Mouse (Mus musculus): ENCODE results near the gene Cdc42bpa. TPM values are rescaled to one million over a fixed set of nuclear protein-coding genes. Genes with fewer than 3 reads are reported as not detected.

Cdc42bpa gene
- polyA plus RNA-seq, 1 experiment from 2014 or later, result 20.3 TPM

DNA sequence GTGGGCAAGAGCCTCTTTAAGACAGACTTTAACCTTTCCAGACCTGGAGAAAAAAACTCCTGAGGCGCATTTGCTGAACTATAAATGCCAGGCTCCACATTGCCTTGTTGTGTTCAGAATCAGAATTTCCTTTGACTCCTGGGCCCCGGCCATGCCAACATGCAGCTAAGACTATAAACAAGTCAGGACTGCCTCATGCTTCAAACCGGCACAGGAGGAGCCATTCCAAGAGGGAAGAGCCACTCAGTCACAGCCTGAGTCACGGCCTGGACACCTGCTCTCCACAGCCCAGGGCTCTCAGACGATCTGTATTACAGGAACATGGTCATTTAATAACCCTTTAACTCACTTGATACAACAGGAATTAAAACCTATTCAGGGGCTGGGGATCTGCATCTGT is 240.4 kb downstream of the Cdc42bpa start:
- peaks cover 5% of the 10 kb centered on the region for H3K4me1 ChIP-seq (replicated peaks)
- H3K27me3 ChIP-seq, result 0 out of 2 replicates have a peak, but pooled peaks cover 3% of the 10 kb centered on the region
- no peak overlapping the region for H3K4me2 ChIP-seq
- H3K27ac ChIP-seq (replicated peaks), result no peak overlapping the region
- no peak for ATAC-seq (ENCODE audit: low read depth)
- H3K9ac ChIP-seq, result no peak overlapping the region
- no peaks in the 10 kb centered on the region for H3K36me3 ChIP-seq
- 55% methylated on average over 5 of the region's 5 CpGs for WGBS
- H3K4me3 ChIP-seq, result no peak overlapping the region
- H3K9me3 ChIP-seq, result 0 out of 2 replicates have a peak, but pooled peaks cover 4% of the 10 kb centered on the region

DNA sequence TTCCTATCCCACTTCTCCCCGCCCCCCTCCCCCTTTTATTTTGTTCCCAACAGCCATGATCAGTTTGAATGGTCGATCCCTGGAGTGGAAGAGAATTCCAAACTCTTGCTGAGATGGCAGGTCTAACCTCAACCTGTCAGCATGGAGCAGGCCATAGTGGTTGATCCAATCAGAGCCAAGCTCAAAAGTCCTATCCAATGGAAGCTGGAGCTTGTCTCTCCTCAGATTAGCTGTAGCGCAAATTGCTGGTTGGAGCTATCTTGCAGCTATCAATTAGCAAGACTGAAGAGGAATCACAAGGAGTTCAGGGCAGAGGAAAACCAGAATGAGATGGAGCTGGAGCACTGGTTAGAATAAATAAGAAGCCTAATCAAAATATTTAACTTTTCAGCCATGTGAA is 248.1 kb downstream of the Cdc42bpa start:
- H3K27ac ChIP-seq (replicated peaks), result no peak overlapping the region
- WGBS, result 85% methylated on average over 3 of the region's 3 CpGs
- 0 out of 2 replicates have a peak, but pooled peaks cover 3% of the 10 kb centered on the region for H3K27me3 ChIP-seq
- no peak overlapping the region for H3K4me2 ChIP-seq
- no peak overlapping the region for H3K4me3 ChIP-seq
- H3K9ac ChIP-seq, result no peak overlapping the region
- no peaks in the 10 kb centered on the region for H3K36me3 ChIP-seq
- ATAC-seq (ENCODE audit: low read depth), result no peak
- 0 out of 2 replicates have a peak, but pooled peaks cover 4% of the 10 kb centered on the region for H3K9me3 ChIP-seq
- H3K4me1 ChIP-seq (replicated peaks), result no peaks in the 10 kb centered on the region

DNA sequence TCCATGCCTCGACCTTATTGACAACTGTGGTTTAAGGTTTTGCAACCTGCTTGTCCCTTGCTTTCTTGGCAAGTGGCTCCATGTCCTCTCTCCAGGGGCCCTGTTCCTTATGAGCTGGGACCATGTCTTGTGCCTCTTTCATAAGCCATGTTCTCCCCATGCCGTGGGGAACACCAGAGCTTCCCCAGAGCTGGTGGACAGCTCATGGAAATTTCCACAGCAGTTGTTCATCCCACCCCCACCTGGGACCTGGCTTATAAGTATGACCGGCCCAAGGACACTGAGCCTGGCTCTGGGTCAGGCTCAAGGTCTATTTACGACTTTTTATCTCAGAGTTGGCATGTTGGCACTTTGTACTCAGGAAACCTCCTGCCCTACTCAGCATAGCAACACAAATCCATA is 249.8 kb downstream of the Cdc42bpa start:
- H3K4me1 ChIP-seq (replicated peaks), result no peaks in the 10 kb centered on the region
- H3K4me3 ChIP-seq, result no peak overlapping the region
- no peak overlapping the region for H3K9ac ChIP-seq
- ATAC-seq (ENCODE audit: low read depth), result no peak
- H3K27ac ChIP-seq (replicated peaks), result no peak overlapping the region
- H3K9me3 ChIP-seq, result 0 out of 2 replicates have a peak, but pooled peaks cover 1% of the 10 kb centered on the region
- H3K27me3 ChIP-seq, result 0 out of 2 replicates have a peak, but pooled peaks cover 3% of the 10 kb centered on the region
- H3K4me2 ChIP-seq, result no peak overlapping the region
- WGBS, result 78% methylated on average over 4 of the region's 4 CpGs
- no peaks in the 10 kb centered on the region for H3K36me3 ChIP-seq

DNA sequence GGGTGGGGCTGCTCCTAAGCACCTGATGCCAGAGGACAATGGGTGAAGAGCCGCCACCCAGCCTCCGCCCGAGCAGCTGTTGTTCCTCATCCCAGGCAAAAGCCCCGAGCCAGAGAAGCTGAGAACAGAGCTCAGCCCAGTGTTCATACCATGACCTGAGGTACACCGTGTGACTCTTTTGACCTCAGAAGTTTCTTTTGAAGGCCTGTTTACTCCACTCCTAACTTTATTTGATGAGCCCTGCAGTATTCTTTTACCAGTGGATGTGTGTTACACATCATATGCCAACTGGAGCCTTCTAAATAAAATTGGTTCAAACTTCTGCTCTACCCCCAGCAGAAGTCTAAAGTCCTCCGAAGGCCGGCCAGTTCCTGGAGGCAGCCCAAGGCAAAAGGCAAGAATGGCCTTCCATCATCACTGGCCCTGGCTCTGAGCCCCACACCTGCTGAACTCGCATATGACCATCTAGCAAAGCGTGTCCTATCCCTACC is 250.6 kb downstream of the Cdc42bpa start:
- Histone ChIP-seq H3K4me3 (no peak overlapping the region), H3K27ac (replicated peaks) (no peak overlapping the region), H3K9me3 (no peaks in the 10 kb centered on the region), H3K9ac (no peak overlapping the region), H3K4me1 (replicated peaks) (no peaks in the 10 kb centered on the region), H3K27me3 (0 out of 2 replicates have a peak, but pooled peaks cover 3% of the 10 kb centered on the region), H3K36me3 (no peaks in the 10 kb centered on the region), H3K4me2 (no peak overlapping the region)
- ATAC-seq (ENCODE audit: low read depth), result no peak
- WGBS, result 87% methylated on average over 9 of the region's 9 CpGs

DNA sequence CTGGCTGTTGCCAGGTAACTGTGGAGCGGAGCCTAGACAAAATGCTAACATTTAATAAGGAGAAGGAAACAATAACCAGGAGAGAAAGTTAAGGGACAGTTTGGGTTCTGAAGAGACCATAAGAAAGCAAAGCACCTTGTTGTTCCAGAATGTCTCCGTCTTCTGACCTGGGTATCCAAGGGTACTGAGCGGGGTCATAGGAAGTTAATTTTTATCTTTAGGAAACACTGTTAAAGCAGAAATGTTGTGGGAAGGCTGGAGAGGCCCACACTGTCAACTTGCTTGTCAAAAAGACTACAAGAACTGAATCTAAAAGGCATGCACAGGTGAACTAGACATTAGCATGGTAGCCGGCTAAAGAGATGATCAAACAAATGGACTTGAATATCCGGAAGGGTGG is 252.6 kb downstream of the Cdc42bpa start:
- Histone ChIP-seq H3K4me1 (replicated peaks) (no peaks in the 10 kb centered on the region), H3K27me3 (0 out of 2 replicates have a peak, but pooled peaks cover 3% of the 10 kb centered on the region), H3K9me3 (no peaks in the 10 kb centered on the region), H3K27ac (replicated peaks) (no peak overlapping the region), H3K36me3 (no peaks in the 10 kb centered on the region), H3K9ac (no peak overlapping the region), H3K4me3 (no peak overlapping the region), H3K4me2 (no peak overlapping the region)
- 93% methylated on average over 5 of the region's 5 CpGs for WGBS
- ATAC-seq (ENCODE audit: low read depth), result no peak

DNA sequence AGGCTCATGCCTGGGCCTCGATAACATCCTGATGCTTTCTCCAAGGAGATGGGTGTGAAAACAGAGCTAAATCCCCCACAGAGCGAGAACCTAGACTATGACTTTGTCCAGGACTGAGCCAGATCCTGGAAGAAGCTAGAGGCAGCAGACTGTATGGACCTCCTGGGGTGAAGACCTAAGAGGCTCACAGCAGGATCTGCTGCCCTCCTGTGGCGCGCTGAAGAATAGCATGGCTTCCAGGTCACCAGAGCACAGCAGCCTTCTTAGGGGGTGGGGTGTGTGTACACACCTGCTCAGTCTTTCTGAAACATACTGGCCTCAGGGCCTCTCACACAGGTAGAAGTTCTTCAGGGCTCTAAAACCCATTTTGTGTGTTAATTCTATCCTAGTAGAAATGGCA is 254.8 kb downstream of the Cdc42bpa start:
- H3K4me2 ChIP-seq, result no peak overlapping the region
- H3K27me3 ChIP-seq, result 0 out of 2 replicates have a peak, but pooled peaks cover 3% of the 10 kb centered on the region
- H3K9ac ChIP-seq, result no peak overlapping the region
- peak; percentile 56; the same call in 1 of the 2 replicates for ATAC-seq (ENCODE audit: low read depth)
- no peaks in the 10 kb centered on the region for H3K4me1 ChIP-seq (replicated peaks)
- no peak overlapping the region for H3K27ac ChIP-seq (replicated peaks)
- H3K36me3 ChIP-seq, result no peaks in the 10 kb centered on the region
- WGBS, result 24% methylated on average over 4 of the region's 4 CpGs
- H3K9me3 ChIP-seq, result no peaks in the 10 kb centered on the region
- no peak overlapping the region for H3K4me3 ChIP-seq

Other genes with a start within 250 kb of the Cdc42bpa start
- not detected in 2 replicates for gene Kif28, start 215.2 kb upstream of the Cdc42bpa start, polyA plus RNA-seq (2015; fragmentation: Nextera tagmentation; extraction: Ambion mirVana)
- not detected in 2 replicates for gene Gm10518, start 157.1 kb upstream of the Cdc42bpa start, polyA plus RNA-seq (2015; fragmentation: Nextera tagmentation; extraction: Ambion mirVana)
- 17.5 and 18.1 TPM in 2 replicates for gene Ahctf1, start 156.8 kb upstream of the Cdc42bpa start, polyA plus RNA-seq (2015; fragmentation: Nextera tagmentation; extraction: Ambion mirVana)
- gene Coq8a, start 239.1 kb downstream of the Cdc42bpa start, polyA plus RNA-seq (2015; fragmentation: Nextera tagmentation; extraction: Ambion mirVana), result 1.8 and 3.1 TPM in 2 replicates

Data from neural tube, embryonic 13.5 days (tissue).